Mouse (Mus musculus): ENCODE measurements around the gene Cyp2t4.

DNA sequence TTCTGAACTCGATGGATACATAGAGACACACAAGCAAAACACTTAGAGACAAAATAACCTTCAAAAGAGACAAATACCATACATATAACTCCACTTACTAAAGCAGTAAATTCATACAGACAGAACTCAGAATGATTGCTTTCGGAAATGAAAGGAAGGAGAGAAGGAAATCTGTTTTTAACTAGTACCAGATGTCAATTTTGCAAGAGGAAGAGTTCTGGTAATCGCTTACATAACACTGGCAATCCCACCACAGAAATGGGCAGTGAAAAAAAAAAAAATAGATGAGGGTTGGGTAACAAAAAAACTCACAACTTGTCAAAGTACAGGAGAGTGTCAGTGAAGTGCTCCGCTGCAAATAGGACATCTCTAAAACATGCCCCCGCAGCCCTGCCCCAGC, 48.6 kb upstream of the Cyp2t4 start:
- no peak for TF ChIP-seq MAFK (IDR thresholded peaks at IDR 0.05; ENCODE audit: insufficient read depth, low read depth, low read length)
- no peak for TF ChIP-seq CHD2 (IDR thresholded peaks at IDR 0.05; ENCODE audit: low read depth, low read length)
